Mouse (Mus musculus) large intestine, adult 2 months (tissue): ENCODE measurements around the gene Sptb. TPM values are rescaled to one million over a fixed set of nuclear protein-coding genes. Genes with fewer than 3 reads are reported as not detected.

Source experiments
- DNase-seq: peaks from one replicate; pipeline ENCODE4 v3.0.0-alpha.2; 2012; ENCODE audit warnings: low read depth, low spot score
- WGBS: fragments of 180-500 bp; shearing (Covaris S2); methylation state at CpG from one replicate; pipeline ENCODE4 v1.1.7; 2018; 5-methylcytosine and 5-hydroxymethylcytosine counted together
- polyA plus RNA-seq: library from polyadenylated mRNA; depleted of rRNA; stranded (reverse); fragments of >200 nt; gene quantifications from 2 replicates; pipeline ENCODE4 v1.2.3, GENCODE M21; 2012

Gene Sptb
- polyA plus RNA-seq, 1 experiment: 0.40 TPM

GRCm38 (mm10) chr12:76675364-76675763 lies 35.0 kb downstream of the Sptb start:
- no peak for DNase-seq
- WGBS: 72% methylated on average over 5 of the region's 5 CpGs

- no peak for DNase-seq
- WGBS: 74% methylated on average over 12 of the region's 12 CpGs
These were observed 36.5 kb downstream of the Sptb start for GRCm38 (mm10) chr12:76673794-76674222.

- no peak for DNase-seq
- 72% methylated on average over 8 of the region's 8 CpGs for WGBS
These were observed 38.3 kb downstream of the Sptb start for GRCm38 (mm10) chr12:76672008-76672407.

- DNase-seq: no peak
- WGBS: 78% methylated on average over 13 of the region's 13 CpGs
These were observed 39.7 kb downstream of the Sptb start for GRCm38 (mm10) chr12:76670533-76671086.

GRCm38 (mm10) chr12:76669956-76670530 lies 40.3 kb downstream of the Sptb start:
- WGBS: 39% methylated on average over 5 of the region's 5 CpGs
- no peak for DNase-seq

GRCm38 (mm10) chr12:76668654-76669419 lies 41.5 kb downstream of the Sptb start:
- 85% methylated on average over 7 of the region's 7 CpGs for WGBS
- DNase-seq: no peak

GRCm38 (mm10) chr12:76651788-76652345 lies 58.5 kb downstream of the Sptb start:
- DNase-seq: no peak
- WGBS: 77% methylated on average over 6 of the region's 6 CpGs

GRCm38 (mm10) chr12:76649708-76650687 lies 60.3 kb downstream of the Sptb start:
- DNase-seq: no peak

GRCm38 (mm10) chr12:76645222-76646110 lies 64.9 kb downstream of the Sptb start:
- DNase-seq: no peak
- WGBS: 36% methylated on average over 23 of the region's 23 CpGs

More at GRCm38 (mm10) chr12:76649708-76650687, 60.3 kb downstream of the Sptb start:
- WGBS: 55% methylated on average over 16 of the region's 16 CpGs

GRCm38 (mm10) chr12:76643679-76644078 lies 66.7 kb downstream of the Sptb start:
- 82% methylated on average over 8 of the region's 8 CpGs for WGBS
- no peak for DNase-seq

- no peak for DNase-seq
- WGBS: 78% methylated on average over 4 of the region's 4 CpGs
These were observed 67.7 kb downstream of the Sptb start for GRCm38 (mm10) chr12:76642616-76643015.

- no peak for DNase-seq
- WGBS: 37% methylated on average over 8 of the region's 8 CpGs
These were observed 69.7 kb downstream of the Sptb start for GRCm38 (mm10) chr12:76640620-76641019.

- no peak for DNase-seq
- WGBS: 62% methylated on average over 15 of the region's 15 CpGs
These were observed 75.3 kb downstream of the Sptb start for GRCm38 (mm10) chr12:76634899-76635693.

GRCm38 (mm10) chr12:76623374-76623773 lies 87.0 kb downstream of the Sptb start:
- DNase-seq: no peak
- 82% methylated on average over 6 of the region's 6 CpGs for WGBS

- 58% methylated on average over 5 of the region's 5 CpGs for WGBS
- DNase-seq: no peak
These were observed 90.5 kb downstream of the Sptb start for GRCm38 (mm10) chr12:76619847-76620246.

- no peak for DNase-seq
- 79% methylated on average over 4 of the region's 4 CpGs for WGBS
These were observed 92.2 kb downstream of the Sptb start for GRCm38 (mm10) chr12:76618175-76618574.

GRCm38 (mm10) chr12:76615580-76615937 lies 94.8 kb downstream of the Sptb start:
- 70% methylated on average over 4 of the region's 4 CpGs for WGBS
- DNase-seq: no peak
